In the genomic region with DNA sequence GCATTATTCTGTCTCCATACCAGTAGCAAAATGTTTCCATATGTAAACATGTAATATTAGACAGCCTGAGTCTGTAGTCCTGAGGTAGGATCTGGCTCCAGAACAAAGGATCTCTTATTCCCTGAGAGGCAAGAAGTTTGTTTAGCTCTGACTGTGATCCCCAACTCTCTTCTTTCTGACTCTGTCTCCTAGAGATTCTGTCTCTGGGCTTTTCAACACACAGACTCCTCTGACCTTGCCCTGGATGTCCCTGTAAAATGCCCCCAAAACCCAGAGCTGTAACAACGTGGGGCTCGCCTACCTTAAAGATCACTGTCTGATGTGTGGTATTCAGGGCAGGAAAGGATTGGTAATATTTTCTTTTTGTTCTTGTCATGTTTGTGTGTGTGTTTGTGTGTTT, we compare ENCODE assay signal across 11 mouse cellular contexts. TPM values are rescaled to one million over a fixed set of nuclear protein-coding genes. Genes with fewer than 3 reads are reported as not detected.
DNase-seq lines count a peak whose midpoint lies in the region; ATAC-seq and TF ChIP-seq lines count a peak whose summit lies in the region.
"Had no signal": no experiment of that assay in that cellular context is flagged by ENCODE, and none has a peak within 500 bp of the region (broad histone marks: within the 10 kb centered on the region; RNA-seq: fewer than 3 reads in every experiment).

No protein-coding gene starts in this region.

- TF ChIP-seq POLR2A in lung, adult 2 months (IDR thresholded peaks at IDR 0.05; ENCODE audit: borderline replicate concordance, extremely low read depth, low read depth, low read length): no peak

- no peak for TF ChIP-seq CTCF in lung, embryonic 14.5 days (IDR thresholded peaks at IDR 0.05; ENCODE audit: low read depth)
- no peak for TF ChIP-seq CTCF in lung, adult 2 months (IDR thresholded peaks at IDR 0.05; ENCODE audit: insufficient read depth, low read length)

- no peak overlapping the region for H3K4me3 ChIP-seq in lung, embryonic 14.5 days (ENCODE audit: low read depth, low read length)
- no peak overlapping the region for H3K4me3 ChIP-seq in lung, adult 2 months (replicated peaks; ENCODE audit: extremely low read depth, low read depth, low read length)
- no peak overlapping the region for H3K4me3 ChIP-seq in embryonic facial prominence, embryonic 10.5 days
- H3K4me3 ChIP-seq in hindbrain, embryonic 14.5 days (replicated peaks; ENCODE audit: low read length): no peak overlapping the region
- no peak overlapping the region for H3K4me3 ChIP-seq in neural tube, embryonic 15.5 days (replicated peaks)
- H3K4me3 ChIP-seq: liver, embryonic 13.5 days had no signal

- no peaks in the 10 kb centered on the region for H3K4me1 ChIP-seq in lung, embryonic 14.5 days (ENCODE audit: insufficient read depth)
- H3K4me1 ChIP-seq in lung, adult 2 months (ENCODE audit: control insufficient read depth, insufficient read depth, low read length): peaks cover 13% of the 10 kb centered on the region
- H3K4me1 ChIP-seq in embryonic facial prominence, embryonic 10.5 days: peaks cover 36% of the 10 kb centered on the region
- 0 out of 2 replicates have a peak, but pooled peaks cover 8% of the 10 kb centered on the region for H3K4me1 ChIP-seq in hindbrain, embryonic 14.5 days (replicated peaks; ENCODE audit: control insufficient read depth, insufficient read depth, low read length)
- peaks cover 12% of the 10 kb centered on the region; the same call in 1 of the 2 replicates for H3K4me1 ChIP-seq in neural tube, embryonic 15.5 days

- H3K4me2 ChIP-seq in lung, embryonic 14.5 days: no peak overlapping the region
- no peak overlapping the region for H3K4me2 ChIP-seq in hindbrain, embryonic 14.5 days (replicated peaks)
- peak overlapping the region; percentile 22 for H3K4me2 ChIP-seq in neural tube, embryonic 15.5 days
- H3K4me2 ChIP-seq: liver, embryonic 13.5 days had no signal

- WGBS in lung, embryonic 14.5 days: 56% methylated on average over 2 of the region's 2 CpGs
- WGBS in lung, adult 2 months: 52% methylated on average over 2 of the region's 2 CpGs
- 7% methylated on average over 2 of the region's 2 CpGs for WGBS in embryonic facial prominence, embryonic 10.5 days
- WGBS in hindbrain, embryonic 14.5 days: 14% methylated on average over 2 of the region's 2 CpGs
- WGBS in neural tube, embryonic 15.5 days: 8% methylated on average over 2 of the region's 2 CpGs

- no peak overlapping the region for H3K9ac ChIP-seq in lung, embryonic 14.5 days
- H3K9ac ChIP-seq in hindbrain, embryonic 14.5 days: no peak overlapping the region
- H3K9ac ChIP-seq in neural tube, embryonic 15.5 days (replicated peaks): no peak overlapping the region
- H3K9ac ChIP-seq: liver, embryonic 13.5 days had no signal

- no peaks in the 10 kb centered on the region for H3K9me3 ChIP-seq in lung, embryonic 14.5 days (ENCODE audit: low read depth, low read length)
- no peaks in the 10 kb centered on the region for H3K9me3 ChIP-seq in embryonic facial prominence, embryonic 10.5 days
- no peaks in the 10 kb centered on the region for H3K9me3 ChIP-seq in hindbrain, embryonic 14.5 days (ENCODE audit: control insufficient read depth, low read length)
- H3K9me3 ChIP-seq in neural tube, embryonic 15.5 days (replicated peaks): no peaks in the 10 kb centered on the region
- H3K9me3 ChIP-seq: liver, embryonic 13.5 days had no signal

- H3K27ac ChIP-seq in lung, embryonic 14.5 days (ENCODE audit: low read depth): peak overlapping the region; percentile 66
- H3K27ac ChIP-seq in embryonic facial prominence, embryonic 10.5 days (replicated peaks): peak overlapping the region; percentile 81
- H3K27ac ChIP-seq in hindbrain, embryonic 14.5 days: no peak overlapping the region
- peak overlapping the region; percentile 60; the same call in 1 of the 2 replicates for H3K27ac ChIP-seq in neural tube, embryonic 15.5 days (replicated peaks)
- H3K27ac ChIP-seq: liver, embryonic 13.5 days had no signal

- no peaks in the 10 kb centered on the region for H3K27me3 ChIP-seq in lung, embryonic 14.5 days (ENCODE audit: insufficient read depth, low read length)
- H3K27me3 ChIP-seq in embryonic facial prominence, embryonic 10.5 days (replicated peaks; ENCODE audit: low read depth, poor library complexity, severe bottlenecking): no peaks in the 10 kb centered on the region
- H3K27me3 ChIP-seq in hindbrain, embryonic 14.5 days (ENCODE audit: control insufficient read depth, insufficient read depth, low read length): 0 out of 2 replicates have a peak, but pooled peaks cover 3% of the 10 kb centered on the region
- no peaks in the 10 kb centered on the region; the same call in 1 of the 2 replicates for H3K27me3 ChIP-seq in neural tube, embryonic 15.5 days (replicated peaks)
- H3K27me3 ChIP-seq: liver, embryonic 13.5 days had no signal

- H3K36me3 ChIP-seq in lung, embryonic 14.5 days (ENCODE audit: insufficient read depth): no peaks in the 10 kb centered on the region
- H3K36me3 ChIP-seq in embryonic facial prominence, embryonic 10.5 days (replicated peaks): no peaks in the 10 kb centered on the region
- H3K36me3 ChIP-seq in hindbrain, embryonic 14.5 days (replicated peaks; ENCODE audit: control insufficient read depth, insufficient read depth): no peaks in the 10 kb centered on the region
- H3K36me3 ChIP-seq in neural tube, embryonic 15.5 days: no peaks in the 10 kb centered on the region
- H3K36me3 ChIP-seq: liver, embryonic 13.5 days had no signal

- DNase-seq in lung, embryonic 14.5 days: peak; percentile 13
- DNase-seq in lung, adult 2 months: no peak
- DNase-seq in embryonic facial prominence, embryonic 10.5 days (ENCODE audit: low spot score): peak; percentile 21
- no peak for DNase-seq in hindbrain, embryonic 14.5 days (ENCODE audit: low spot score)
- DNase-seq in frontal cortex, adult 2 months (ENCODE audit: extremely low spot score in 1 of 2, low spot score in 1 of 2): no peak
- DNase-seq: cerebellum, adult 2 months; liver, embryonic 13.5 days; right cerebral cortex, postnatal 14 days had no signal

- peak; percentile 26 for ATAC-seq in lung, embryonic 14.5 days (ENCODE audit: insufficient read depth)
- peak; percentile 24; the same call in 1 of the 2 replicates for ATAC-seq in hindbrain, embryonic 14.5 days (ENCODE audit: low FRiP score)
- ATAC-seq in neural tube, embryonic 15.5 days (ENCODE audit: low FRiP score): no peak
- no peak for ATAC-seq in erythroid progenitor cell, adult 5-6 weeks (replicated peaks; ENCODE audit: low FRiP score, poor library complexity, severe bottlenecking)

RNA-seq across cellular contexts. Expression of a gene that starts 53.4 kb away (rescaled TPM):
- polyA plus RNA-seq in lung, embryonic 14.5 days (2014; fragmentation: Nextera tagmentation; extraction: Ambion mirVana): 0.21 and 0.47 TPM in 2 replicates
- polyA plus RNA-seq in lung, adult 2 months (2012; rRNA removed): 0.38 and 1.3 TPM in 2 replicates
- 0.11 TPM in 1 of 2 replicates, not detected in the other for polyA plus RNA-seq in embryonic facial prominence, embryonic 10.5 days (2016; fragmentation: Nextera tagmentation; extraction: Ambion mirVana)
- polyA plus RNA-seq in hindbrain, embryonic 14.5 days (2014; fragmentation: Nextera tagmentation; extraction: Ambion mirVana): 0.37 and 0.62 TPM in 2 replicates
- 0.58 and 0.78 TPM in 2 replicates for polyA plus RNA-seq in neural tube, embryonic 15.5 days (2015; fragmentation: Nextera tagmentation; extraction: Ambion mirVana)
- 0.04 TPM in 1 of 2 replicates, not detected in the other for polyA plus RNA-seq in frontal cortex, adult 2 months (2012; rRNA removed)
- total RNA-seq in erythroid progenitor cell, adult 5-6 weeks (2015; ENCODE audit: low replicate concordance): 1.4 and 14.7 TPM in 2 replicates
- total RNA-seq in erythroid progenitor cell, adult 5-6 weeks (2017; ENCODE audit: low replicate concordance): 2.7 and 4.1 TPM in 2 replicates
- polyA plus RNA-seq: cerebellum, adult 2 months had no signal

RNA-seq across cellular contexts. Expression of a gene that starts 58.2 kb away (rescaled TPM):
- not detected in 2 replicates for polyA plus RNA-seq in lung, embryonic 14.5 days (2014; fragmentation: Nextera tagmentation; extraction: Ambion mirVana)
- polyA plus RNA-seq in lung, adult 2 months (2012; rRNA removed): 0.70 TPM in 1 of 2 replicates, not detected in the other
- polyA plus RNA-seq in embryonic facial prominence, embryonic 10.5 days (2016; fragmentation: Nextera tagmentation; extraction: Ambion mirVana): not detected in 2 replicates
- polyA plus RNA-seq in hindbrain, embryonic 14.5 days (2014; fragmentation: Nextera tagmentation; extraction: Ambion mirVana): not detected in 2 replicates
- polyA plus RNA-seq in neural tube, embryonic 15.5 days (2015; fragmentation: Nextera tagmentation; extraction: Ambion mirVana): not detected in 2 replicates
- 0.17 and 0.66 TPM in 2 replicates for polyA plus RNA-seq in frontal cortex, adult 2 months (2012; rRNA removed)
- total RNA-seq in erythroid progenitor cell, adult 5-6 weeks (2015; ENCODE audit: low replicate concordance): not detected in 2 replicates
- total RNA-seq in erythroid progenitor cell, adult 5-6 weeks (2017; ENCODE audit: low replicate concordance): not detected in 2 replicates
- total RNA-seq: hematopoietic stem cell, adult 5-6 weeks had no signal
- polyA plus RNA-seq: cerebellum, adult 2 months; liver, embryonic 13.5 days had no signal

Comparison
In these comparisons a context has a peak if more than half of its experiments do, and no peak if none do; other contexts are left out.
1. DNase-seq: peak in lung, embryonic 14.5 days (single experiment) and embryonic facial prominence, embryonic 10.5 days (single experiment); none in lung, adult 2 months (single experiment), hindbrain, embryonic 14.5 days (single experiment) and frontal cortex, adult 2 months (0 of 2).
2. ATAC-seq: peak in lung, embryonic 14.5 days (single experiment) and hindbrain, embryonic 14.5 days (single experiment); none in neural tube, embryonic 15.5 days (single experiment) and erythroid progenitor cell, adult 5-6 weeks (single experiment).